Mouse (Mus musculus) gastrocnemius, adult 8-10 months (tissue): Measurements from ENCODE around the gene Lama1. TPM values are rescaled to one million over a fixed set of nuclear protein-coding genes. Genes with fewer than 3 reads are reported as not detected.
"Not testable (repeated sequence)": the region's sequence is repeated elsewhere in the genome, so short reads cannot be mapped to it uniquely, and the experiment has no call there.

Experiments
- DNase-seq, 2 experiments: peaks; one replicate each; pipeline ENCODE4 v3.0.0; 2022; ENCODE audit warnings: low spot score in 2 of 2
- total RNA-seq, 4 experiments: library from RNA; stranded (reverse); gene quantifications; 2 replicates each; pipeline ENCODE4 v1.2.4; 2022

Gene Lama1
- total RNA-seq, 4 experiments from 2014 or later, result 0.05 to 0.38 (median 0.06) TPM

GRCm38 (mm10) chr17:67837351-67838090, 140.5 kb downstream of the Lama1 start:
- peak; percentile 7 to 15 for DNase-seq

- DNase-seq, result no peak
These were observed 141.9 kb downstream of the Lama1 start for GRCm38 (mm10) chr17:67838948-67839347.

GRCm38 (mm10) chr17:67841494-67841893, 144.4 kb downstream of the Lama1 start:
- DNase-seq, result not testable (repeated sequence)

GRCm38 (mm10) chr17:67861080-67861630, 164.1 kb downstream of the Lama1 start:
- no peak for DNase-seq

- peak in 1 of 2 experiments; percentile 27 for DNase-seq
These were observed 164.9 kb downstream of the Lama1 start for GRCm38 (mm10) chr17:67861744-67862535.

- no peak for DNase-seq
These were observed 167.3 kb downstream of the Lama1 start for GRCm38 (mm10) chr17:67864363-67864762.

- DNase-seq, result no peak
These were observed 167.9 kb downstream of the Lama1 start for GRCm38 (mm10) chr17:67864912-67865311.

GRCm38 (mm10) chr17:67866026-67866425, 169.0 kb downstream of the Lama1 start:
- DNase-seq, result no peak

- no peak for DNase-seq
These were observed 169.6 kb downstream of the Lama1 start for GRCm38 (mm10) chr17:67866541-67867241.

- DNase-seq, result peak; percentile 12 to 41
These were observed 172.9 kb downstream of the Lama1 start for GRCm38 (mm10) chr17:67869731-67870601.

Other genes with a start within 250 kb of the Lama1 start
- 100 to 1,000 TPM in 2 of 4 experiments, 10 to 100 TPM in 2; 76.4 to 182 (median 94.4) TPM for gene Lrrc30, start 64.5 kb upstream of the Lama1 start, total RNA-seq